Mouse (Mus musculus): ENCODE measurements around the gene Nudcd2.
"Not testable (repeated sequence)": the region's sequence is repeated elsewhere in the genome, so short reads cannot be mapped to it uniquely, and the experiment has no call there.

The Nudcd2 gene

DNA sequence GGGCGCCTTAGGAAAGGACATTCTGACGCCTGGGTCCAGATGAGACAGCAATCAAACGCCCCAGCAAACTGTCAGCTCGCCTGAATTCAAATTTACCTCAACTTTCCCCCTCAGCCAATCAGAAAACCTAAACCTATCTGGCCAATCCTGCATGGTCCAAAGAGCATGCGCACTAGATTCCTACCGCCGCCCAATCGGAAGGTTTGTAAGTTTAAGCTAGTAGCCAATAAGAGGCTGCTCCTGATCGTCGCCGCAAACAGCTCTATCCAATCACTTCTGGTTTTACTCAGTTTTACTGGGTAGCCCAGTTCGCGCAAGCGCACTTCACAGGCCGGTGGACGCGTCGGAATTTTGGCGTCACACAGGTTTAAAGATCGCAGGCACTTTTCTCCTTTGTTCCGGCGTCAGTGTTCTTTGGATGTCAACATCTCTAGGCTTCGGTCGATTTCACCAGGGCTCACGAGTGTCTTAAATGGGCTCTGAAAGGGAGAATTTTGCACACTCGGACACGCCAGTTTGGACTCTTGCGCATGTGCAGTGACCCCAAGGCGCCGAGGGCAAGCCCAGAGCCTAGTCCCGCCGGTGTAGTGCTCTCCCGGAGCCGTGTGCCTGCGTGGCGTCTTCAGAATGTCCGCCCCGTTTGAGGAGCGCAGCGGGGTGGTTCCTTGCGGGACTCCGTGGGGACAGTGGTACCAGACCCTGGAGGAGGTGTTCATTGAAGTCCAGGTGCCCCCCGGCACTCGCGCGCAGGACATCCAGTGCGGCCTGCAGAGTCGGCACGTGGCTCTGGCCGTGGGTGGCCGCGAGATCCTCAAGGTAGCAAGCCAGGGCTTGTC lies at the start of gene Nudcd2, which contains the start of gene Hmmr:
Gene Nudcd2 (plus strand): TSS at position 329 of the 836 bp plus-strand sequence.
Gene Hmmr (minus strand): TSS at position 84 of the 836 bp plus-strand sequence.
- peak; percentile 96 for DNase-seq (ENCODE audit: low read depth, low spot score)

DNA sequence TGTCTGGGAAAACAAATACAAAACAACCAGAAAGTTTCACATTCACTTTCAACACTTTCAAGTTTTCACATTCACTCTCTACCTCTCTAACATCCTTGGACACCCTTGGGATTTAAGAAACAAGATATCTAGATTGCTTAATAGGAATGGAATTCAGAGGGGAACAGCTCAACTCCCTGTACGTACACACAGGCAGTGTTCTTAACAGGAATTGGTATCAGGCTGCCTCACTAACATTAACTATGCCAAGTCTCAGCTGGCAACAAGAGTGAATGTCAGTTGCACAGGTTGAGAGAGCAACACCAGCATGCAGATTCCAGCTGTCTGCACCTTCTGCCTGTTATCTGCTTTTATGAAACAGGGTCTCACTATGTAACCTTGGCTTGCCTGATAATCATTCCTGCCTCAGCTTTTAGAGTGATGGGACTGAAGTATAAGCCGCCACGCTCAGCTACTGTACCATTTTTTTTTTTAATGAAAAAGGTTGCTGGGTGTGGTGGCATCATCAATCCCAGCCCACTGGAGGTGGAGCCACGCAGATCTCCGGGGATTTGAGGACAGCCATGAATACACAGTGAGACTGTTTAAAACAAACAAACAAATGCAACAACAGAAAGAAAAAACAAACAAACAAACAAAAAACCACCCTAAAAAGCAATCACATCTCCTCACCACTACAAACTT lies 42.9 kb upstream of the Nudcd2 start:
- DNase-seq (ENCODE audit: low read depth, low spot score), result no peak

DNA sequence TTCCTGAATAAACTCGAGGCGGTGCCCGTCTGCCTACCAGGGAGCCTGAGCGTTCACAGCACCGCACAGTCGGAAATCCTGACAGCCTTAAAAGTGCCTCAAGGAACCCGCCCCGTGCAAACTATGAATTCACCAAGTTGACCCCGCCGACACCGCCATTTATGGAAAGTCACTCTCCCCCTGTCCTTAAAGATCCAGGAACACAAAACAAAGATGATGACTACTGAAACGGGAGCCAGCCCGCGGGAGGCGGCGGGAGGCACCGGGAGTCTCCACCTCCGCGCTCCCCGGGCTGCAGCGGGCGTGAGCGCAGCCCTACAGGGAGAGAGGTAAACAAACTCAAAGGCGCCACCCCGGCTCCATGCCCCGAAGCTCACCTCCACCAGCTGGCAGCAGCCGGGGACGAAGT lies 41.4 kb upstream of the Nudcd2 start:
- DNase-seq (ENCODE audit: low read depth, low spot score), result no peak

DNA sequence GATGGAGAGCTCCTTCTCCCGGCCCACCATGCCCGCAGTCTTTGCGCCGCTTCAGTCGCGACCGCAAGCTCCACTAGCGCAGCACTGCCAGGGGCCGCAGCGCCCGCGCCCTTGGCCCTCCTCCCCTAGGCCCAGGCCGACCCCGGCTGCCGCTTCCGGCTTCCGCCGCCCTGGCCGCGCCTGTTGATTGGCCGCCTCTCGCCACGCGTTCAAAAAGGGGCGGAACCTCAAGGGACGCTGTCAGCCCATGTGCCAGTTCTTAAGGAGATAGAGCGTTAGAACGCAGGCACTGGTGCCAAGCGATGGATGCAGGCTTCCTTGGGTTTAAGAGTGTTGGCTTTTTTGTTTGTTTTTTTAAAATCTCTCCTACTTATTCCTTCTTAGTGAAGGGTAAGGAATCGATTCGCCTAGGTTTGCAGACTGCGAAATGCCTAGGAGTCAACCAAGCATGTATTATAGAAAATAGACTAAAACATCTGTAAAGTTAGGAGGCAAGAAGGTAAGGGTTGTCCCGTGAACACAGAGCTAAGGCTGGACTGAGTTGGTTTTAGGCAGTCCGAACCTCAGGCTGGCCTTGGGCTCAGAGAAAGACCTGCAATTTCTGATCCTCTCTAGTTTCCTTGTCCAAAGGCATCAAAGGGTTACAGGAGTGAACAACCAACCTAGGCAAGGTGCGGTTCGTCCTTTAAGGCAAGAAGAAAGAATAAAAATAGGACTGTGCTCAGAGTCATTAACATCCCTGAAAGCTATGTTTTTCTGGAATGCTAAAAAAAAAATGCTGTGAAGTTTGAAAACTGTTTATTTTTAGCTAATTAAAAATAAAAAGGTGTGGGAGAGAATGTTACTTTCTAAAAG lies 40.7 kb upstream of the Nudcd2 start:
- DNase-seq (ENCODE audit: low read depth, low spot score), result peak; percentile 82

DNA sequence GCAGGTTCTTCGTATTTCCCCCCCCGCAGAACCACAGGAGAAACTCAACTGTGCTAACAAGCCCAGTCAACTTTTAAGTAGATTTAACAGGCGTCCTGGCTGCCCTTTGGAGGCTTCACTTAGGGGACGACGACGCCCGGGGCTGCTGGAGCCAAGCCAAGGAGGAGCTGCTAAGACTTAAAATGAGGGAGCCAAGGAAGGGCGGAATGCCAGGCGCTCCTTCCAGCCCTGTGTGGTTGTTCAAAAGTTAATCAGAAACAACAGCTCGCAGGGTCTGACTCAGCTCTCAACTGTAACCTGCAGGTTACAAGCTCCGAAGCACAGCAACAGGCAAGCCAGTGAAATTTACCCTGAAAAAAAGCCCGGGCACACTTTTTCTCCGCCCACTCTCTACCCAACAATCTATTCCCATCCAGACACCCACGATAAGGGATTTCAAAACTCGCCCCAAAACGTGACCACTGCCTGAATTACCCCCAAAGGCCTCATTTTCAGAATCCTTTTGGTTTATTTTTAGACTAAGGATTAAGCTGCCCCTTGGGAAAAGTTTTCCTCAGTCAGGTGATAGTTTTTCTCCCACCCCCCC lies 40.0 kb upstream of the Nudcd2 start:
- DNase-seq (ENCODE audit: low read depth, low spot score), result no peak

DNA sequence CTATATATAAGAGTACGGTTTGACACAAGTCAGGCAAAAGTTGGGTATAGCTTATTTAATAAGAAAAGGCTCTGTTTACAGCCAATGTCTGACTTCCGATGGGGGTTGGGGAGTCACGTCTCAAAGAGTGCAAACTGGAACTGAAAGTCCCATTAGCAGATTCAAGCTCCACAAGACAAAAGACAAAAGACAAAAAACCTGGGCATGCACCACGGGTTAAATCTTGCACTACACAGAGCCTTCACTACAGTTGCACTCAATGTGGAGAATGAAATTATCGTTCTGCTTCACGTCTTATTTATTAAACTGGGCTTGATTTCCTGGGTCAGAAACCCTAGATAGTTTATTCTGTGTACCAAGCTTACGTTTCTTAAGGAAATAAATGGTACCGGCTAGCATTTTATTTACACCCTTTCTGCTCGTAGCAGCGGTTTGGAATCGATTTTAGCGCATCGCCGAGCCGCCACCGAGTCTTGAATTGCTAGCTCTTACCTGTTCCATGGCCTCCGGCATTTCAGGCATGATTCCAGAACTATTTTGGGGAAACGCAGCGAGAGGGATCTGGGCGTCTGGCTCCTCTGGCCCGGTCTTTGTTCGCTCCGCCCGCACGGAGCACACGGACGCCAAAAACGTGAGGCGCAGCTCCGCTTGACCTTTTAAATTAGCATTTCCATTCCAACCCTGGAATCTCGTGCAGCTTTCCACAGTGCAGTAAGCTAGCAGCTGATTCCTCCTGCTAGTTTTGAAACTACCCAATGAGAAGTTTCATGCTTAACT lies 39.0 kb upstream of the Nudcd2 start:
- no peak for DNase-seq (ENCODE audit: low read depth, low spot score)

DNA sequence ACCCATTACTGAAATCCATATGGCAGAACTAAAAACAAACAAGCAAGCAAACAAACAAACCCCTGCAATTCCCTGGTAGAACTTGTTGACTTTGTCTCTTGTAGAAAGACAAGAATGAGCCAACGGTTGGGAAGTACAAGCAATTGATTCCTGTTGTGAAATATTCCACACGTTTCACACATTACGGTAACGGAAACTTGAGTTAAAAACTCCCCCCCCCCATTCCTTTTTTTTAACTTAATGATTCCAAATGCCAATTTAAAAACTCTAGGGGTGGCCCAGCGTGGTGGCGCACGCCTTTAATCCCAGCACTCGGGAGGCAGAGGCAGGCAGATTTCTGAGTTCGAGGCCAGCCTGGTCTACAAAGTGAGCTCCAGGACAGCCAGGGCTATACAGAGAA lies 38.4 kb upstream of the Nudcd2 start, which contains the start of gene Mat2b:
Gene Mat2b (minus strand): TSS at position 101 of the 400 bp plus-strand sequence.
- DNase-seq (ENCODE audit: low read depth, low spot score), result no peak

DNA sequence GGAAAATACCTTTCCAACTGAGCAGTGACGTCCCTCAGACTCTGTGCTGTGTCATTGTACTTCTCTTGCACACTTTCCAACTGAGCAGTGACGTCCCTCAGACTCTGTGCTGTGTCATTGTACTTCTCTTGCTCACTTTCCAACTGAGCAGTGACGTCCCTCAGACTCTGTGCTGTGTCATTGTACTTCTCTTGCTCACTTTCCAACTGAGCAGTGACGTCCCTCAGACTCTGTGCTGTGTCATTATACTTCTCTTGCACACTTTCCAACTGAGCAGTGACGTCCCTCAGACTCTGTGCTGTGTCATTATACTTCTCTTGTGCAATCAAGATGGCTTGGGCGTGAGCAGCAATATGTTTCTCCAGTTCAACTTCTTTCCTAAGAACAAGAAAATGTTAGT lies 23.6 kb upstream of the Nudcd2 start:
- DNase-seq (ENCODE audit: low read depth, low spot score), result not testable (repeated sequence)

DNA sequence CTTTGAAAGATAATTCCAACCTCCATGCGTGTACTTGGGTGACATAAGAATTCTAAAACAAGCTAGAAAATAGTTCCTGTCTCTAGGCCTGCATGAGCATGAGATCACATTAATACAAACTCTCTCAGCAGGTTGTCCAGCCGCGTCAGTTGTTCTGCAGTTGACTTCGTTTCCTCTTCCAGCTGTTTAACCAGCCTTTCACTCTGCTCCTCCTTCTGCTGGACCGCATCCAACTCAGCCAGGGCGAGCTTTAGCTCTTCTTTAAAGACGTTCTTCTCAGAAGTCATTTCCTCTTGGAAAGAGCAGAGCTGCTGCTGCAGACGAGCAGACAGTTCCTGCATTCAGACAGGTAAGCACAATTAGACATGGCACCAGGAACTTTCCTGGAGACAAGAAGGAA lies 19.6 kb upstream of the Nudcd2 start:
- DNase-seq (ENCODE audit: low read depth, low spot score), result no peak

DNA sequence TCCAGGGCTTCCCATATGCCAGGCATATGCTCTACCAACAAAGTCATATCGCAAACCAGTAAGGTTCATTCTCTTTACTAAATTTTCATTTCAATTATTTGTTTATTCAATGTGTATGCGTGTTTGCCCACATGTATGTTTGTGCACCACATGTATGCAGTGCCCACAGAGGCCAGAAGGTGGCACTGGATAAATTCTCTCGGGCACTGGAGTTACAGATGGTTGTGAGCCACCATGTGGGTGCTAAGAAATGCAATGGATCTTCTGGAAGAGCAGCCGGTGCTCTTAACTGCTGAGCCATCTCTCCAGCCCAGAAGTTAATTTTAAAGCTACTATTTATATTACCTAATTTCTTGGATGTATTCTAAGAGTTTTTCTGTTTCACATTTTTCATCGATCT lies 17.9 kb upstream of the Nudcd2 start:
- no peak for DNase-seq (ENCODE audit: low read depth, low spot score)

DNA sequence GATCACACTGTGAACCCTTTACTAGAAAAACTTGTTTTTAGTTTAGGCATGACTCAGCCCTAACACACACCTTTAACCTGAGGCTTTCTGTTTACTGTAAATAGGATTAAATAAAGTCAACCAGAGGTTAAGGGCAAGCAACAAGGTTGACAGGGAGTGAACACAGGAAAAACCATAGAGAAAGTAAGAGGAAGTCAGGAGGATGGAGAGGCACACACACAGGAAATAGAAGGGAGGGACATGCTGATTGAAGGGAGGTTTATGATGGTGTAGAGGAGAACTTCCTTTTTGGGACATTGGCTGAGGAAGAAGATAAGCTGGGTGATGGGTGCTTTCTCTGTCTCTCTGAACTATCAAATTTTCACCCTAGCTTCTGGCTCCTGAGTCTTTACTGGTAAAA lies 15.1 kb upstream of the Nudcd2 start:
- no peak for DNase-seq (ENCODE audit: low read depth, low spot score)

DNA sequence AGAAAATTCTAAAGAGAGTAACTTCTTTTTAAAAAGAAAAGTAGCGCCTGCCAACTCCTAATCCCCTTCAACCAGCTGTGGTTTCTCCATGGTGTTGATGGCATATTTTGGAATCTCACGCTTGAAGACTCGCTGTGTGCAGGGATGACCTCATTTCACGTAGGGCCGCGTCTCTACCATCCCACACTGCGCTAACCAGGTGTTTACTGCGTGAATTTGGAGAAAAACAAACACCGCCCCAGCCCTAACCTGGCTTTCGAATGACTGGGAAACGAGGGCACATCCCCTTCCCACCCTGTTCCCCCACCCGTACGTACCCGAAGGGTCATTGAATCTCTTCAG lies 499 bp upstream of the Nudcd2 start:
- no peak for DNase-seq (ENCODE audit: low read depth, low spot score)

DNA sequence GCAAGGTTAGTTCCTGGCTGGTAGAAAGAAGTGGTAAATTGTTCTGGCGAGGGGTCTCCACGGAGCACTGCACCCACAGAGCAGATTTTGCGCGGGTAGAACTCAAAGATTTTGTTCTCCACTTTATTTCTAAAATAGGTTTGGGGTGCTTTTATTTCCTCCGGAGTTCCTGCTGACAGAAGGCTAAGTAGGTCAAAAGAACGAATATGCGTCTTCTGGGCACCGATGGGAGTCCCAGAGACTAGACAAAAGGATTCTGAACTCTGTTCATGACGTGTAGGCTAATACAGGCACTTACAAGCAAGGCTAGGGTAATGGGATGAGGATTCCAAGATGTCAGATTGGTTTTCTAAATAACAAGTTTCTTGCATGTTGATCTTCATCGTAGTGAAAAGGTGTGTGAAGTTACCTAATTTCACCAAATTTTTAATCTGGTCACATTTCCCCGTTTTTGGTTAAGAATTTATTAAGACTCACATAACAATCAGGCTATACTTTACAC lies 835 bp downstream of the Nudcd2 start:
- no peak for DNase-seq (ENCODE audit: low read depth, low spot score)

DNA sequence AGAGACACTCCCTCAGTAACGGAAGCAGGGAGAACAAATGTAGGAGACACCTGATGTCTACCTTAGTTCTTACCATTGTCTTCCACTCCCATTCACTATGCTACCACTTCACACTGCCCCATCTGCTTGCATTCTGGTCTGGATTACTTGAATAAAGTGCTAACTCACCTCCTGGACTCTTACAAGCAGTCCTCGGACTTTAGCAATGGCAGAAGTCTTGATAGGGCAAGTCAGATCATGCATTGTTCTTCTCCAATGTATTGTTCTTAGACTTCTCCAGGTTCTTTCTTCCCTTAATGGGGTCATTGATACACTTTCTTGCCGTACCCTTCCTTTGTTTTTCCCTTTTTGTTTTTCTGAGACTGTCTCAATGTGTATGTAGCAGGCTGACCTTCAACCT lies 3.9 kb downstream of the Nudcd2 start:
- no peak for DNase-seq (ENCODE audit: low read depth, low spot score)

DNA sequence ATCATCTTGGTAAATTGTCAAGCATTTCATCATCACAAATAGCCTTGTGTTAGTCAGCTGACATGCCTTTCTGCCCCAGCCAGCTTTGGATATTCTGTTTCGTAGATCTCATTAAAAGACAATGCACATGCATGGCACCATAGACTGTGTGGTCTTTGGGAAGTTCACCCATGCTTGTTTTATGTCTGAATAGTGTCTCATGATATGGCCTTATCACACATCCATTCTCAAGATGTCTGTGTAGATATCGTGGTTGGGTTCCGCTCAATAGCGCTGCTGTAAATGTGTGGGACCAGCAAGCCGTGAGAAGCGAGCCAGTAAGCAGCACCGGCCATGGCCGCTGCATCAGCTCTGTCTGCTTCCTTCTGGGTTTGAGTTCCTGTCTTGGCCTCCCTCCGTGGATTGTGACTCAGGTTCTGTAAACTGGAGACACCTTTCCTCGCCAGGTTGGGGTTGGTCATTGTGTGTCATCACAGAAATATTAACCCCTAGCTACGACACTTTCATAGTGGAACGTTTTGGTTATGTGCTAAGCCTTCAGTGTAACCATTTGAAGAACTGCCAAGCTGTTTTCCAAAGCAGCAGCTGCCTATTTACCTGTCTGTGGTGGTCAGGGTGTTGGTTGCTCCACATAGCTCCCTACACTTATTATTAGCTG lies 8.3 kb downstream of the Nudcd2 start:
- DNase-seq (ENCODE audit: low read depth, low spot score), result no peak

DNA sequence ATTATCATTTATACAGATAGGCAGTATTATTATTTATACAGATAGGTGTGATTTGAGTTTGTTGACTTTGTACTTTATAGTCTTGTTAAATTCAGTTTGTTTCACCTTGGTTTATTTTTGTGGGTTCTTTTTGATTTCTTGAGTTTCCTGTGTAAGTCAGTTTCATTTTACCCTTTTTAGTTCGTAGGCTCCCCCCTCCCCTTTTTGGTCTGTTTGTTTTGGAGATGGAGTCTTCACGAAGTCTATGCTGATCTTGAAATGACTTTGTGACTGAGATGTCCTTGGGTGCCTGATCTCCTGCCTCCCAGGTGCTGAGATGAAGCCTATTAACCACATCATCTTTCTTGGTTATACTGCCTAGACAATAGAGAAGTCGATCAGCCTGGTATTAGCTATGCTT lies 10.9 kb downstream of the Nudcd2 start:
- no peak for DNase-seq (ENCODE audit: low read depth, low spot score)

DNA sequence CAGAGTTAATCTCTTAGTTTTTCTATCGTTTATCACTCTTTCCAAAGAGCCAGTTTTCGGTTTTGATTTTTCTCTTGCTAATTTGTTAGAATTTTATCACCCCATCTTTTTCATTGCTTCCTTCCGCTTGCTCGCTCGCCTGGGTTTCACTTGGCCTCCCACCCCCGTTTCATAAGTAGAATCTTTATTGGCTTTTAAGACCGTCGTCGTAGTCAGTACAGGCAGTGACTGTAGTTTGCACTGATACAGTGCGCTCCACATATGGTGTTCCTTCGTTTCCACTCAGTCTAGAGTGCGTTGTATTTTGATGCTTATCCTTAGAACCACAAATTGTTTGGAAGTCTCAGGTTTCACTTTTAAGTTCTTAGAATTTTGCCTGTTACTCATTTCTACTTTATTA lies 12.9 kb downstream of the Nudcd2 start:
- DNase-seq (ENCODE audit: low read depth, low spot score), result no peak

DNA sequence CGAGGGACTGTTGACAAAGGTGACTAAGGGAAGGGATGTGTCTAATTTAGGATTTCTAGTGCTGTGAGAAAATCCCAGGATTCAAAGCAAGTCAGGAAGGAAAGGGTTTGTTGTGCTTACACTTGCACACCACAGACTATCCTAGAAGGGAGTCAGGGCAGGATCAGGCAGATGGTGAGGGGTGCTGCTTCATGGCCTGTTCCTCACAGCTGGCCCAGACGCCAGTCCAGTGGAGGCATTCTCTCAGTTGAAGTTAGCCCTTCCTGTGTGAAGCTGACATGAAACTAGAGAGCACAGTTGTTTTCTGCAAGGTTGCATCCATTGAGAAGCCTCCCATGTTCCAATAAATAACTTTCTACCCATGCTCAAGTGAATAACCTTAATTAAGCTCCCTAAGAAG lies 14.2 kb downstream of the Nudcd2 start:
- DNase-seq (ENCODE audit: low read depth, low spot score), result no peak

DNA sequence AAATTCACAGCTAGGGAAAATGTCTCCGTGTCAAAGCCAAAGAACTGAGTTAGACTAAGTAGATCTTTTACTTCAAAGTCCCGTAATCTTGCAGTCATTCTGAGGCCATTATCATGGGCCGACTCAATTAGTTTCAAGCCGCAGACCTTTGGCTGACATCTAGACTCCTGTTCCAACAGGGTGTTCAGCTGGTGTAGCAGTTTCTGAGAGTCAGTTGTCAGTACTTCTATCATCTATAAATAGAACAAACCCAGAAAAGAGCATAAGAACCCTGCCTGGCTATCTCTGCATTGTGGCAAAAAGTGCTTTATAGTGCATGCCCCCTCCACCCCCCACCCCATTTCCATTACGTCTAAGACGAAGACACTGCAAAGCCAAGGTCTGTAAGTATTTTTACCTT lies 20.4 kb downstream of the Nudcd2 start:
- no peak for DNase-seq (ENCODE audit: low read depth, low spot score)

DNA sequence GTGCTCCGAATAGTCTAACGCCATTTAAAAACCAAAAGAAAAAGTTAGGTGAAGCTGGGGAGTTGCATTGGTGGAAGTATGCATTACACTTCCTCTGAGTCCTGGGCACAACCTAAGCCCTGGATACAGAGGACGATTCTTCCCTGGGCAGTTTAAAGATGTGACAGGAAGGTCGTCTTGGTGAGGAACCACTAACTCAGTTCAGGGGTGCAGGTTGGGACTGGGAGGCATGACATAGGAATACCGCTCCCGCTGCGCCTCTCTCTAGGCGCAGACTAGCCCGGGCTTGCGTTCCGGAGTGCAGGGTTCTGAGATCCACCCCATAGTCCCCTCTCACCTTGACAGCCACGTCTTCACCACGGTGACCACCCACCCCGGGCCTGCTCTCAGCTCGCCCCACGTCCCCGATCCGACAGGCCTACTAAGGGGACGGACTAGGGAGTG lies 21.2 kb downstream of the Nudcd2 start:
- no peak for DNase-seq (ENCODE audit: low read depth, low spot score)

Measured in retina, adult 2 months (tissue).